Mouse (Mus musculus): ENCODE measurements around the gene Myh11.

Myh11 gene

DNA sequence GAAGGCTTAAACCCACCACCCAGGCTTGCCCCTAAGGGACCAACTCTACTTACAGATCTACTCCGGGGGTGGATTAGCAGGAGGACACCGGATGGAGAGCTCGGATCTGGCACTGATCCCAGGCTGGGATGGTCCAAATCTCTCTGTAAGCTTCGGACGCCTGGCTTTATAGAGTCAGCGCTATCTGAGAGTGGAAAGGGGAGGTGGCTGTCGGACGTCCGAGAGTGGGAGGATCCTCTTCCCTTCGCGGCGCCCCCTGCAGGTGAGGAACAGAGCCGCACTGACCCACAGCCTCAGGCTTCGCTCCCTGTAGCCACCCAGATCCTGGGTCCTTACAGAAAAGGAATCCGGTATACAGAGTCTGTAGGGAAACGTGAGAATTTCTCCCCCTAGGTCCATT, at the start of gene Myh11:
Gene Myh11 (minus strand): TSS at position 150 of the 400 bp plus-strand sequence.
- DNase-seq: peak; percentile 12

DNA sequence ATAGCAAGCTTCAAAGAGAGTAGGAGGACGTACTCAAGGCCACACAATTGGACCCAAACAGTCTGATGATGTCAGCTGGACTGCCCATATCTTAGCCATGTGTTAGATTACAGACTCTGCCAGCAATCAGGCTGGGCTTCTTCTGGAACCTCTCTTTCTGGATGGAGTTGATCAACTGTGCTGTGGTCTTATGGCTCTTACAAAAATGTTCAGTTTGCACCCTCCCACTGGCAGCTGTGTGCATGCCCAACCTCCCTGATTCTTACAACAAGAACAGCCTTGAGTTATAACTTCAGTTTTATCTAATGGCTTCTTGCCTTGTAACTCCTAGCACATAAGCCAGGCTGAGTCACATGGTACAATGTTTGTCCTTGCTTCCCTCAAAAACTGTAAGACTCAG, 37.0 kb upstream of the Myh11 start:
- DNase-seq: no peak

DNA sequence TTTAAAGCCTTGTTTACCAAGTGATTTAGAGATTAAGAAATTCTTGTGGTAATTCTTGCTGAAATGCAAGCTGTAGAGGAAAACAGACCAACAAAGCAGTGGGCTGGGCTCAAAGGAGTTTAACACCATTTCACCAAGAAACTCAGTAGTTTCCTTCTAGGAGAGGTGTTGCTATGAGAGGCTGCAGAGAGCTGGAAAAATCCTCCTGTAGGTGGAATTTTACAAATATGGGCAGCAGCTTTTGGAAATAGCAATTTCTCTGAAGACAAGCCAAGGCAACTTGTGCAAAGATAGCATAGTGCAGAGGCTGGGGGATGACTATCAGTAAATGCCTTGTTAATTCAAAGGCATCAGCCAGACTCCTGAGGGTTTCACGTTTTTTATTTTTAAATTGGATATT, 29.3 kb upstream of the Myh11 start:
- no peak for DNase-seq

DNA sequence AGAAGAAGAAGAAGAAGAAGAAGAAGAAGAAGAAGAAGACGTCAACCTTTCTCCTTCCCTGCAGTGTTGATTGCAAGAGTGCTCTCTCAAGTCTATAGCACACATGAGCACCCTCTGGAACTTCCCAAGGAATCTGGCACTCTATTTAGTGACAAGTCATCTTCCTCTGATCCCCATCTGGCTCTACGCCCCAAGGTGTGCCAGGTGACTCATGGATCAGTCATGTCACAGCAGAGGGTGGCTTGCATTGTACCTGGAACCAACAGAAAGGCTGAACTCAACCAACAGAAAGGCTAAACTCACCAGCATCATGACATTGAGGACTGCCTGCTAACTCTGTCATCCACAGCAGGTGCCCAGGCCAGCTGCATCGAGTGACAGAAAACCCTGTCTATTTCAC, 28.5 kb upstream of the Myh11 start:
- no peak for DNase-seq

DNA sequence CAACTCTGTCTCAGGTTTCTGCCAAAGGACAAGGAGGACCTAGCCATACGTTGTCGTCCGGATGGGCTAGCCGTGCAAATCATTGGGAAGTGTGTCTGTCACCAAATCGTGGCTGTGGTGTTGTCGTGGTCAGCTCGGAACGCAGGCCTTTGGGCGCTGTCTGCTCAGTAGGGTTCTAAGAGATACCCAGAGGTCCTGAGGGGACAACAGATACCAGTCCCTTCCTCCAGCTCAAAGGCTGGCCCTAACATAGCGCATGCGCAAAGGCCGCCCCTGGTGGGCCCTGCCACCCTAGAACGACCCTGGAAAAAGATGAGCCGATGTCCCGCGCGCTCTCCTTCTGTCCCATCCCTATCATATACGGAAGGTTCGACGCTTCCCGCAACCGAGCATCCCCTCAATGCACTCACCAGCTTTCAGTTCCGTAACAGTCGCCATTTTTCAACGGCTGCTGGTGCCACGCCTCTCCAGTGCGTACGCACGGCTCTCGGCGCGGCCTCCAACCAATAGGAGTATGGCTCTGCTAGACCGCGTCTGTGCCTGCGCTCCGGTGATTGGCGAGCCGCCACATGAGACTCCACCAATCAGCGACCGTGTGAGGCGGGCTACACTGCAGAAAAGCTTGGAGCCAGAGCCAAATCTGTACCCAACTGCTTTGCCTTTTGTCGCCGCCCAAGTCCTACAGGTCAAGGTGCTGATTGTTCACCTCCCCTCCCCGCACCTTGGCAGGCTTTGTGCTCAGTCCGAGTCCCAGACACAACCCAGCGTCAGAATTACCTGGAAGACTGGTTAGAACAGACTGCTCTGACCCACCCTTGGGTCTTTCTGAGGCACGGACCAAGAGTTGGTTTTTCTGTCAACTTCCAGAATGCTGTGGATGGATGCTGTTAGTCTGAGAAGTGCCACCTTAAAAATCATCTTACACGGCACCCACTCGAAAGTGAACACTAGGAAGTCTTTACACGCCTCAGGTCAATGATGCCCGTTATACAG, 26.0 kb upstream of the Myh11 start, which contains the start of gene Fopnl:
Gene Fopnl (minus strand): TSS at position 522 of the 993 bp plus-strand sequence.
- peak; percentile 99 for DNase-seq

DNA sequence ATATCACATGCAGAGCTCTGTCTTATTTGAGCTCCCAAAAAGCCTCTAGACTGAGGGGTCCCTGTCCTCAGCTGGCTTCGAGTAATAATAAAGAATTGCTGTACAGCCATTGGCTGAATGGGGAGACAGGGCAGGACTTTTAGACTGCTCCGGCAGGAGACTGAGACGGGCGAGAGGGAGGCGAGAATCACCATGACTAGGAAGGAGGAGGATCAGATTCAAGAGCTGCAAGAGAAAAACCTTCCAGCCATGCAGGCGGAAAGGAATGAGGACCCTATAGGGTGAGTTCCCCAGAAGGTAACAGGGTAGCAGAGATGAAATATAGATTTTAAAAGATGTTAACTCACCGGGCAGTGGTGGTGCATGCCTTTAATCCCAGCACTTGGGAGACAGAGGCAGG, 21.7 kb upstream of the Myh11 start:
- DNase-seq: no peak

DNA sequence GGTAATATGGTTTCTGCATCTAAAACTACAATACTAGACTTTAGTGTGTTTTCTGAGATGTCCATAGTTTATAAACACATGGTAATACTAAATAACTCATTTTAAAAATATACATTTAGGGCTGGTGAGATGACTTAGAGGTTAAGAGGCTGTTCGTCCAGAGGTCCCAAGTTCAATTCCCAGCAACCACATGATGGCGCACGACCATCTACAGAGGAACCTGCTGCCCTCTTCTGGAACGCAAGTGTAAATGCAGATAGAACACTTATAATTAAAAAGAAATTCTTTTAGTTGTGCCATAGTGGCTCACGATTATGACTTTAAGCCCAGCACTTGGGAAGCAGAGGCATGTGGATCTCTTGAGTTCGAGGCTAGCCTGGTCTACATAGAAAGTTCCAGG, 20.2 kb upstream of the Myh11 start:
- DNase-seq: no peak

DNA sequence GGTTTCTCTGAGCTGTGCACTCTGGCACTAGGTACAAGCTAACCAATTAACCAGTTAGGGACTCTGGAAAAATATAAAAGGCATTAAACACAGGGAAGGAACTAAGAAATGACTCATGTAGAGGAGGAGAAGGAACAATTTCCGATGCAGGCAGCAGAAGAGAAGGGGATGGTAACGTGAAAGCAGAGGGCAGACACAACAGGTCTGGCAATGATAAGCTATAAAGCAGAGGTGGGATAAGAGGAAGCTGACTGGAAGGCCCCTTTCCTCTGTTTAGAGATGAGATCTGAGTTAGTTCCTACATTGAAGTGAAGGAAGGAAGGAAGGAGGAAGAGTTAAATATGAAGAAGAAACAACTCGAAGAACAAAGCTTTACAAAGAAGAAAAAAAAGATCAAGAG, 18.7 kb upstream of the Myh11 start:
- DNase-seq: no peak

DNA sequence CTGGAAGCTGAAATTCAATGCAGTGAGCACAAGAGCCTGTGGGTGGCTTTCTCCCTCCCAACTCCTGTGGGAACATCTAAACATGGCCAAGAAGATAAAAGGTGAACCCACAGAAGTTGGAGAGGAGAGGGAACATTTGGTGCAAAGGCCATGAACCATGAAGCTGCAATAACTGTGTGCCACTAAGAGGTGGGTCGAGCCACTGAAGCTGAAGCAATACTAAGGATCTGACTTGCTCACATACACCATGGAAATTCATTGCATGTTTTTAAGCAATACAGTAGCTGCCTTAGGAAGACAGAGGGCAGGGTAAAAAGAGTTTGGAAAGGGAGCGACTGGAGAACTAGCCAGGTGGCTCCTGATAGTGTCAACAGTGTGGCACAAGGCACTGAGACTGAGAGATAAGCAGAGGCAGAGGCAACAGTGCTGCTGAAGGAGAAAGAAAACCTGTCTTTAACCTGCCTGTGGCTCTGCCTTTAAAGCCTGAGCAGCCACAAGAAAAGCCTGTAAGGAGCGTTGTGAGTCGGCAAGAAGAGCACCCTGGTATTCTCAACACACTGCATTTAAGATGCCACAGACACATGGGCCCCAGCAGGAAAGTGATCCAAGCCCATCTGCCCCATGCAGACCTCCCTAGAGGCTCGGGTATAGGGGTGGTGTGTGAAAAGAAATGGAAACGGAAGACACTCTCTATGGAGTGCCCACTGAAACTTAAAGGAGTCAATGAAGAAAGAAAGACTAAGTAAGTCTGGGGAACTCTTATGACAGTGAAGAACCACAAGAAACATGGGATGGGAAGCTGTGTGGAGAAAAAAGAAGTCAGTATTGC, 17.3 kb upstream of the Myh11 start:
- no peak for DNase-seq

DNA sequence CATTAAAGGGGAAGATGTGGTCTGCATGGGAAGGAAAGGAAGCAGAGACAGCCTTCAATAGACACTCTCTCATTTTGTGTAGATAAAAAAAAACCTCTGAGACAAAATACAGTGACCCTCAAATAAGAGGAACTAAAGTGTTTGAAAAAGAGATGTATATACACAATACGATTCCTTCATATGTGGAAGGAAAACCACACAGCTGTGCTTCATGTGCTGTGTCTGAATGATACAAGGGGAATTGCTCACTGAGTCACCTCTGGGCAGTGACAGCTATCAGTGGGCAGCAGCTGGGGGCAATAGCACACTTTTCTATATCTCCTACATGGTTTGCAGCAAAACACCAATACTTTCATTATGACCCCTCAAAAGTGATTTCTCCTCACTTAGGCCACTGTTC, 16.2 kb upstream of the Myh11 start:
- no peak for DNase-seq

DNA sequence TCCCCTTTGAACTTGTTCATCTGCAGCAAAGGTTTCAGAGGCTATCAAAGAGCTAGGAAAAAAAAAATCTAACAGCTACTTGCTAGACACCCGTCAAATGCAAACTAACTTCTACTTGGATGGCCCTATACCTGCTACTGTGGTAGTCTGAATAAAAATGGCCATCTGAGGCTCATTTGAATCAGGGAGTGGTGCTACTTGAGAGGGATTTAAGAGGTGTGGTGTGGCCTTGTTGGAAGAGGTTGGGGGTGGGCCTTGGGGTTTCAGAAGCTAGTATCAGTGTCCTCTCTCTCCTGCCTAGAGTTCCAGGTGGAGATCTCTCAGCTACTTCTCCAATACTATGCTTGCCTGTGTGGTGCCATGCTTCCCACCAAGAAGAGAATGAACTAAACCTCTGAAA, 15.3 kb upstream of the Myh11 start:
- DNase-seq: no peak

DNA sequence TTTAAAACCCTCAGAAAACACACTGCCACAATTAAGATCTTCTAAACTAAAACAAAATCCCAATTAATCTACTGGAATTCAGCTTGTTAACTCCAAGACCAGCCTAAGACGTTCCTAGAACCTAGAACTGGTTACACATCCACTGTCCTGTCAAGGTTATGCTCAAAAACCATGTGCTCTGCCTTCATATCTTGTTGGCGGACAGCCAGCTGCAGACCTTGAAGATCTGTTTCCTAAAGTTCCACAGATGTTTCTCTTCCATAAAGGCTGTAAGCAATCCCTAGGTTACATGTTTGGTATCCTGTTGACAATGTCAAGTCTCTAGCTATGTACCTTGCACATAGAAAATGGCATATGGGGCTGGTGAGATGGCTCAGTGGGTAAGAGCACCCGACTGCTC, 13.6 kb upstream of the Myh11 start:
- DNase-seq: no peak

DNA sequence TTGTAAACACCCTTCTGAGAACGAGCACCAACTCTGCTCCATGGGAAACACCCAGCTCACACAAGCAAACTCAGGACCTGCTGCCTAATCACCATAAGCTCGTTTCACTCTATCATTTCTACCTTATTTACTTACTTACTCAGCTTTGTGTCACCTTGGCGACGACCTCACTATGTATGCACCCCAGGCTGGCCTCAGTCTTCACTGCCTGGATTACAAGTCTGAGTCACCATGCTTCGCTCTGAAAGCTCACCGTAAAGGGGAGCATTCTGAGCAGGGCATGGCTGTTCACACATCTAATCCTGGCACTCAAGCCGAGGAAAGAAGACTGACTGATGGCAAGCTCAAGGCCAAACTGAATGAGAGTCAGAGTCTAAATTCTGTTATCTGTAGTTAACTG, 12.5 kb upstream of the Myh11 start:
- no peak for DNase-seq

DNA sequence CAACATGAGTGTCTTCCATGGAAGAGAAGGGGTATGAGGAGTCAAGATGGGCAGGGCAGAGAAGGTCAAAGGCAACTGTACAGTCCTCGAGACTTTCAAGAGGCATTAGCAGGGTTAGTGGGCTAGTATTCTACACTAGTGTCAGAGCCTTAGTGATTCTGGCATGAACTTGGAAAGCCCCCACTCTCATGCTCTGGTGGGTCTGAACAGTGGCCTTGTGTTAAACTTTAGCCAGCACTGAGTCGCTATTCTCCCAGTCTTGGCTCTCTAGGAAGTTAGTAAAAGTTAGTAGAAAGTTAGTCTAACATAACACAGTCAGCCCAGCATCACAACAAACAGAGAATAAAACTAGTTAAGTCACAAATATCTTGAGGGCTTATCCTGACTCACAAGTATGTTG, 12.0 kb upstream of the Myh11 start:
- no peak for DNase-seq

DNA sequence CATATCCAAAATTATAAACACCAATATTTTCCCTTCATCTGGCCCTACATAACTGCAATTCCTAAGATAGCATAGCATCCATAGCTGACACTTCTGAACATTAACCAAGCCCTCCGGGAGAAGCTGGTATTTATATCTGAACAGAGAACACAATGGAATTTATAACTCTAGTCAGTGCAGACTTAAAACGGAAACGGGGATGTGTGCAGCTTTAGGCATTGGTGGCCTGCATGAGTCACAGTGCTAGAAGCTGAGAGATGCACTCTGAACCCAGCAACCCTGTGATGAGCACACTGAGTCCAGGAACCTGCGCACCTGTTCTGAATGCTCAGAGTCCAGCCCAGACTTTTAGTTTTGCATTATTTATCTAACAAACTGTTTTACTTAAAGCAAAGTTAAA, 7.3 kb upstream of the Myh11 start:
- DNase-seq: no peak

DNA sequence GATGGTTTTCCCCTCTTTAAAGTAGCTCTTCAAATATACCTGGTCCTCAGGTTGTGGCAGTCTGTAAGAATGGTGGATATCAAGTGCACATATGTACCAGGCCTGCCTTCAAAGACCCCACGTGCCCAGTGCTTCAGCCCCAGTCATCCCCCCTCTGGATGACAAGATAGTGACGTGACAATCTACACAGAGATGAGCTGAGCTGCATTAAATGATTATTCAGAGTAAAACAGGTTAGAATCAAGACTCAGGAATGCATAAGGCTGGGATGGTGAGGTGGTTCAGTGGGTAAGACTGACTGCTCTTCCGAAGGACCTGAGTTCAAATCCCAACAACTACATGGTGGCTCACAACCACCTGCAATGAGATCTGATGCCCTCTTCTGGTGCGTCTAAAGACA, 6.6 kb upstream of the Myh11 start:
- DNase-seq: no peak

DNA sequence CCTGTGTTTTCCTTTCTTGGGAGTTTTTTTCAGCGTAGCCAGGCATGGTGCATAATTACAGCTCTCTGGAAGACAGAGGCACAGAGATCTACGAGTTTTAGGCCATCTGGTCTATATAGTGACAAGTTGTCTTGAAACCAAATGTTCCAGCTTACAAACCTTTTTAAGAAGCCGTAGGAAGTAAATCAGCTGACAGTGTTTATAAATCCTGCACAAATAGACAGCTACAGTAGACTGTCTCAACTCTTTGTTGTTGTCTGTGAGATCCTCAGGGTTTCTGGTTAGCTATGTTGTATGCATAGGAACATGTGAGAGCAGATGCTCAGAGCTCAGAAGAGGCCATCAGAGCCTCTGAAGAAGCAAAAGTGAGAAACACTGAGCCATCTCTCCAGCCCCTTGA, 6.0 kb upstream of the Myh11 start:
- DNase-seq: no peak

DNA sequence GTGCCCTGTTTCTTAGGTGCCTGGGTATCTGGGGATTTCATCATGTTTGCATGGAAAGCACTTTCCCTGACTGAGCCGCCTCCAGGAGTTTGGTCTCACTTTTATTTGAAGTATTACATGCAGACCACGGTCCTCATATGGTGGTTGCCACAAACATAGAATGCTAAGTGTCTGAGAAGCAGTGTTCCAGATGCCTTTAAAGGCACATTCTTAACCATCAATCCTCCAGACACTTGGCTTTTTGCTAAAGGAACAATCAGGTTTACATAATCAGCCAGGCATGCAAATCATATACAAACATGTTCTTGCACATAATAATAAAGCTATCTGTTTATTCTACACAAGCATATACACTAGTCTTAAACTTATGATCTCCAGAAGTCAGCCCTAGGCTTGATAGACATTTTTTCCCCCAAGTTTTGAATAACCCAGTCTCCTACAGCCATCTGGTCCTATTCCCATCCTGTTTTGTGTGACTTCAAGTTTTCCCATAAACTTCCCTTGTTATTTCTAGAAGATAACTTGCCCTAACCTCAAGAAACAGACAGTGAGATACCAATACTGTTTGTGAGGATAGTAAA, 5.5 kb upstream of the Myh11 start:
- DNase-seq: no peak

DNA sequence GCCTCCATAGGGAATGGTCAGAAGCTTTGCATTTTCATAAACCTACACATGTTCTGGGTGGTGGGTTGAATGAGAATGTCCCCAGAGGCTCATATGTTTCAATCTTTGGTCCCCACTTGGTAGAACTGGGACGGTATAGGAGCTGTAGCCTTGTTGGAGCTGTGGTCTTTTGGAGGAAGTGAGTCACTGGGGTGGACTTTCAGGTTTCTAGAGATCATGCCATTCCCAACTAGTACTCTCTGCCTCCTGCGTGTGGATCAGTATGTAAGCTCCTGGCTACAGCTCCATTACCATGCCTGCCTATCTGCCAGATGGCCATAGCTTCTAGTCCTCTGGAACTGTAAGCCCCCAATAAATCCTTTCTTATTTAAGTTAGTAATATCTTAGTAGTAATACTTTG, 4.1 kb upstream of the Myh11 start:
- no peak for DNase-seq

DNA sequence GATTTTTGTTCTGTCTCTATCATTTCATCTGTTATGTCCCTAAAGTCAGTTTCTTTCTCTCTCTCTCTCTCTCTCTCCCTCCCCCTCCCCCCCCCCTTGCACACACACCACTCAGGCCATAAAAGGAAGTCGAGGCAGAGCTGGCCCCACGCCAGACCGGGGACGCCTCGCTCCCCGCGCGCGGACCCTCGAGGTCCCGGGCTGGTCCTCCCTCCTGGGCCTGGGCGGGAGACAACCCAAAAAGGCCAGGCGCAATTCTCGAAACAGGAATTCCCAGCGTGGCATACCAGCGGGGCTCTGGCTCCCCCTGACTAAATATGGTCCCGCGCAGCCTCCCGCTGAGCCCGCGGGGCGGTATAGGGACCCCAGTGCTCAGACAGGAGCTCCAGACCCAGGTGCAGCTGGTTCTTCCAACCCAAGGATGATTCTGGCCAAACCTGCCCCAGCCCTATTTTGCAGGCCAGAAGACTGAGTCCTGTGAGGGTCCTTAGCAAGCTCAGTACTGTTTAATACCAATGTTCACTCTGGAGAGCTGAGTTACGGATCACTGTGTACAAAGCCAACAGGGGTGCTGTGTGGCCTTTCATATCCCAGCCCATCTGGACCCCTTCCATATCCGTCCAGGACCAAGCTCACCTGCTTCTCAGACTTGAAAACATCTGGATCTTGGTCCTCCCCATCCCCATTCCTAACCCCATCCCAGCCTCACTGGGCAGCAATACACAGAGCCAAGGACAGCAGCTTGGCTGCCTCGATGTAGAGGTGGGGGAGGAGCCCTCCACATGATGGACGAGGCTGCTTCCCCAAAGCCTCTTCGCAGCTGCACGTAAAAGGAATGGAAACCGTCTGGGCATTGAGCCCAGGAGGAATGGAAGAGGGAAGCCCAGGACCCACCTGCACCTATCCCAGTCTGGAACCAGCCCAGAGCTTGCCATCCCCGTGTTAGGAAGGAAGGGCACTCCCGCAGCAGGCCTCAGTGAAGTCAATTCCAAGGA, 1.3 kb upstream of the Myh11 start:
- no peak for DNase-seq

DNA sequence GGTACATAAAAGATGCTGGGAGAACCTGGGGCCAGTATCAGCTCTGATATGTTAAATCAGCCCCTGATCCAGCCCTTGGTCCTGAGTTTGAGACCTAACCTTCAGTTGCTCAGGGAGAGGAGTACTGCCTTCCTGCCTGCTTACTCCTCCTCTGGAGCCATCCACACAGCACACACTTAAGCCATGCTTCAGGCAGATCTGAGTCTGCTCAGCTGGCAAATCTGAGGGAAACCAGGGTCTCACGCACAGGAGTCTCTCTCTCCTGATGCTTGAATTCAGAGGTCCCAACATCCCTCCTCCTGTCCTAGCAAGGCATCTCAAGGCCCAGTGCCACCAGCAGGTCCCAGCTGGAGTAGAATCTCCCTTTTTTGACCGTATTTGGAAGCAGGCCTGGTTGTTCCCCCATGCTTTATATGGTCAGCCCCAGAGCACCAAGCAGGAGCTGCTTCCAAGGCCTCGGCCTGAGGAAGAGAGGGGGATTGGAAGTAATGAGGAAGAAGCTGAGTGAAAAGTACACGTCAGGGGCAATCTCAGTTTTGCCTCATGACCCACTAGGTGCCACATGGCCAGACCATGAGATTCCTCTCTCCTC, 18.7 kb downstream of the Myh11 start:
- DNase-seq: no peak

Data from cerebellum, adult 11-12 months (tissue).